Mouse (Mus musculus) ES-E14 (cell line): ENCODE measurements around the gene Jph3. TPM values are rescaled to one million over a fixed set of nuclear protein-coding genes. Genes with fewer than 3 reads are reported as not detected.
A peak's percentile ranks its signal among the peaks of the same experiment; 100 is the strongest.

ENCODE experiments used
- DNase-seq: peaks from one replicate; pipeline ENCODE4 v3.0.0-alpha.2; 2013; ENCODE audit warnings: low read depth, low spot score
- H3K27ac ChIP-seq: 2 replicates; pipeline ENCODE4 v1.5.1; 2012; ENCODE audit warnings: low read depth, mild to moderate bottlenecking, low read length, moderate library complexity, mixed read lengths; ENCODE audit not compliant: poor library complexity, insufficient read depth, severe bottlenecking
- H3K36me3 ChIP-seq: 2 replicates; pipeline ENCODE4 v1.6.1; 2012; ENCODE audit warnings: mild to moderate bottlenecking, low read length, moderate library complexity, mixed read lengths; ENCODE audit not compliant: control insufficient read depth, poor library complexity, insufficient read depth, severe bottlenecking
- H3K4me1 ChIP-seq, 2 experiments: fragments of 150-350 bp in 1 of 2; sonication (generic) in 1 of 2; 2 replicates each; pipeline ENCODE4 v1.6.1; 2012; ENCODE audit warnings: low read length in 2 of 2, mild to moderate bottlenecking in 1 of 2, mixed read lengths in 1 of 2; ENCODE audit not compliant: control insufficient read depth in 2 of 2, insufficient read depth in 2 of 2, poor library complexity in 1 of 2
- H3K4me3 ChIP-seq, 2 experiments: fragments of 150-350 bp in 1 of 2; sonication (generic) in 1 of 2; 2 replicates each; pipeline ENCODE4 v1.5.1; 2012; ENCODE audit warnings: low read length in 2 of 2, low read depth in 1 of 2, mild to moderate bottlenecking in 1 of 2, mixed read lengths in 1 of 2; ENCODE audit not compliant: insufficient read depth in 1 of 2, poor library complexity in 1 of 2, severe bottlenecking in 1 of 2
- H3K9ac ChIP-seq: 2 replicates; pipeline ENCODE4 v1.6.1; 2012; ENCODE audit warnings: low read depth, mild to moderate bottlenecking, low read length, mixed read lengths; ENCODE audit not compliant: poor library complexity, insufficient read depth, severe bottlenecking
- H3K9me3 ChIP-seq: fragments of 150-350 bp; sonication (generic); 2 replicates; pipeline ENCODE4 v1.6.1; 2012; ENCODE audit warnings: low read depth, mild to moderate bottlenecking, low read length; ENCODE audit not compliant: control insufficient read depth, insufficient read depth
- CHD2 ChIP-seq: IDR thresholded peaks from 2 replicates; pipeline ENCODE4 v1.6.1; 2014; ENCODE audit warnings: mild to moderate bottlenecking, low read depth, low read length, inconsistent platforms
- HCFC1 ChIP-seq: IDR thresholded peaks from 2 replicates; pipeline ENCODE4 v1.6.1; 2012; ENCODE audit warnings: low read length, inconsistent platforms, borderline replicate concordance; ENCODE audit not compliant: insufficient read depth
- MAFK ChIP-seq: IDR thresholded peaks from 2 replicates; pipeline ENCODE4 v1.6.1; 2014; ENCODE audit warnings: mild to moderate bottlenecking, low read depth, low read length, inconsistent platforms; ENCODE audit not compliant: insufficient read depth
- ZC3H11A ChIP-seq: IDR thresholded peaks from 2 replicates; pipeline ENCODE4 v1.6.1; 2012; ENCODE audit warnings: low read depth, mild to moderate bottlenecking, inconsistent platforms, low read length, borderline replicate concordance
- ZNF384 ChIP-seq: IDR thresholded peaks from 2 replicates; pipeline ENCODE4 v1.6.1; 2012; ENCODE audit warnings: low read depth, low read length, inconsistent platforms
- in situ Hi-C, 2 experiments: fragments of 600-800 bp; cut with MboI; formaldehyde crosslinking; loops; one replicate each; pipeline ENCODE4 v1.15.1; 2025; ENCODE audit warnings: low sequenced_read_pairs in 2 of 2, inconsistent platforms in 1 of 2; ENCODE audit not compliant: unreplicated experiment in 2 of 2
- total RNA-seq: library from RNA; depleted of rRNA; stranded (reverse); fragments of 300-350 nt; gene quantifications from 2 replicates; pipeline ENCODE4 v1.2.3, GENCODE M21; 2012

Gene Jph3
- total RNA-seq, 1 experiment, result 0.76 TPM

DNA sequence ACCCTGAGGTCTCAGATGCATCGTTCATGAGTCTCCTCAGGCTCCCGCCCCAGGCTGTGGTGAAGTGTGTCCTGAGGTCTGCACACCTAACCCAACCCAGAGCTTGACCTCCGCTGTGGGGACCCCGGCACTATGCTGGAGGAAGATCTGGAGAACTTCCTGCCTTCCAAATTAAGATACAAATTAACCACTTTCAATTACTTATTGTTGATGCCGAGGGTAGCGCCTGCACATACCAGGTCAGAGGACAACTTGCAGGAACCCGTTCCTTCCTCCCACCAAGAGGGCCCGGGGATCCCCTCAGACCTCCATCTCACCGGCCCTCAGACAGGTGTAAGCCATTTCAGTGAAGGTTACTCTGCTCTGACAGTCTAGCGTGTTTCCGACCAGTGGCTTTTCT is 22.5 kb upstream of the Jph3 start:
- Histone ChIP-seq H3K27ac (no peak overlapping the region), H3K4me3 (no peak overlapping the region), H3K9me3 (no peaks in the 10 kb centered on the region), H3K4me1 (0 out of 4 replicates have a peak, but pooled peaks cover 0 to 4% of the 10 kb centered on the region in 2 experiments), H3K9ac (no peak overlapping the region), H3K36me3 (no peaks in the 10 kb centered on the region)
- no peak for TF ChIP-seq MAFK
- TF ChIP-seq CHD2, result no peak
- no peak for TF ChIP-seq ZC3H11A
- TF ChIP-seq ZNF384, result no peak
- no peak for TF ChIP-seq HCFC1
- no peak for DNase-seq
- in situ Hi-C loops, result no loop called here

- no peak for TF ChIP-seq ZC3H11A
- TF ChIP-seq HCFC1, result no peak
- TF ChIP-seq ZNF384, result no peak
- no peak for TF ChIP-seq MAFK
- TF ChIP-seq CHD2, result no peak
- Histone ChIP-seq H3K36me3 (no peaks in the 10 kb centered on the region), H3K4me3 (no peak overlapping the region), H3K27ac (no peak overlapping the region), H3K9me3 (no peaks in the 10 kb centered on the region), H3K9ac (no peak overlapping the region), H3K4me1 (0 out of 4 replicates have a peak, but pooled peaks cover 0 to 4% of the 10 kb centered on the region in 2 experiments)
- DNase-seq, result no peak
- in situ Hi-C loops, result no loop called here
These were observed 21.0 kb upstream of the Jph3 start for GRCm38 (mm10) chr8:121708406-121708805.

DNA sequence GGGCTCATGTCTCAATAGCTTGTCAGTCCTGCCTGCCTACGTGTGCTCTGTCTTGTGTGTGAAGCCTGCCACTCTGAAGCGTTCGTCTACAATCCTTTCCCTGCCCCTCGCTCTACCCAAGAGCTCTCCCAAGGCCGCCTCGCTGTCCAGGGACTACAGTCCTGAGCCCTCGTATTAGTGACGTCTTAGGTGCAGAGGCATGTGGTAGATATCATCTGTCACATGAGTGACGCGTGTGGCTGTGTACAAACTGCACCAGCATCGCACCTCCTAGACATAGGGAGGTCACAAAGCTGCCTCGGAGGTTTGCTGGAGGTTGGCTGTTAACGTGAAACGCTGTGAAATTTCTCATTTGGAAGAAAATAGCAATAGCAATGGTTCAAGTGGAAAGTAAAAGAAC is 11.9 kb upstream of the Jph3 start:
- Histone ChIP-seq H3K36me3 (no peaks in the 10 kb centered on the region), H3K4me1 (peaks cover 0 to 14% of the 10 kb centered on the region in 2 experiments; a peak in 1 of 4 replicates), H3K9ac (no peak overlapping the region), H3K27ac (no peak overlapping the region), H3K9me3 (no peaks in the 10 kb centered on the region), H3K4me3 (no peak overlapping the region)
- no peak for TF ChIP-seq ZC3H11A
- TF ChIP-seq CHD2, result no peak
- TF ChIP-seq MAFK, result no peak
- no peak for TF ChIP-seq HCFC1
- TF ChIP-seq ZNF384, result no peak
- no peak for DNase-seq
- in situ Hi-C loops, result no loop called here

DNA sequence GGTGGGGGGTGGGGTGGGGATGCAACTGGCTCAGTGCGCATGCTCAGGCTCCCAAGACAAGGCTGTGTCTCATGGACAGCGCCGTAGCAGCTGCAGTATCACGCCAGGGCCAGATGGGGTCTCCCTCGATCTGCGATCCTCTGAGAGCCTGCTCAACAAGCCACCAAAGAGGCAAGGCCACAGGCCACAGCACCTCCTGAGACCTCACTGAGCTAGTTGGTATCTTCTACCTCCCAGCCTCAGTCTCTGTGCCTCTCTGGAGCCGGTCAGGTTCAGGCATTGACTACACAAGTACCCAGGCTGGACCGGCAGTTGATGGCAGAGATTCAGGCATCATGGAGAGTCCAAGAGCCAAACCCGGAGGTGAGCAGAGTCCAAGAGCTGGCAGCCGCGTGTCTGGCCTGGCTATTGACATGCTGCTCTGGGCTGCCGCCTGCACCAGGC is 11.4 kb upstream of the Jph3 start:
- in situ Hi-C loops, result no loop called here
- H3K9me3 ChIP-seq, result no peaks in the 10 kb centered on the region
- H3K27ac ChIP-seq, result no peak overlapping the region
- H3K36me3 ChIP-seq, result no peaks in the 10 kb centered on the region
- H3K4me3 ChIP-seq, result peak overlapping the region; percentile 32 to 40; a peak in 3 of 4 replicates
- H3K9ac ChIP-seq, result peak overlapping the region; percentile 61; the same call in 1 of the 2 replicates
- DNase-seq, result peak; percentile 91
- TF ChIP-seq HCFC1 (no peak), ZC3H11A (0 out of 2 replicates have a peak, but pooled peaks have one; percentile 3)
- H3K4me1 ChIP-seq, result peaks cover 0 to 14% of the 10 kb centered on the region in 2 experiments; a peak in 1 of 4 replicates

DNA sequence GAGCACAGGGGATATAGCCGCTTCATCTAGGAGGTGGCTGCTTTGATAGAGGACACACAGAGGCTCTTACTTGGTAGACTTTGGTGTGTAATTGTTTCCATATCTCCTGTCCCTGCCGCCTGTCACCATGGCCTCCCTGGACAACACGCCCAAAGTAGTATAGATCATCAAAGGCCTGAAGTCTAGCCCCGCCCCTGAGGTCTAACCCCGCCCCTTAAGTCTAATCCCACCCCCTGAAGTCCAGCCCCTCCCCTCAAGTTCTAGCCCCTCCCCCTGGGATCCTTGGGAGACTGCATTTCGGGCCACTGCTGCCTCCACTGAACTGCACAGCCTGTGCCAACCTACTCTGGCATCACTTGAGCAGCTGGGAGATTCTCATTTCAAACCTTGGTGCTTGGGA is 10.5 kb upstream of the Jph3 start:
- H3K9me3 ChIP-seq, result no peaks in the 10 kb centered on the region
- no peak overlapping the region for H3K9ac ChIP-seq
- TF ChIP-seq MAFK (no peak), ZNF384 (no peak), ZC3H11A (no peak), HCFC1 (no peak), CHD2 (no peak)
- no peaks in the 10 kb centered on the region for H3K36me3 ChIP-seq
- no peak overlapping the region for H3K27ac ChIP-seq
- H3K4me3 ChIP-seq, result no peak overlapping the region
- no peak for DNase-seq
- in situ Hi-C loops, result no loop called here
- peaks cover 0 to 14% of the 10 kb centered on the region in 2 experiments; a peak in 1 of 4 replicates for H3K4me1 ChIP-seq
